Mouse (Mus musculus) urinary bladder, adult 2 months (tissue): ENCODE measurements around the gene Crisp1. TPM values are rescaled to one million over a fixed set of nuclear protein-coding genes. Genes with fewer than 3 reads are reported as not detected.

ENCODE experiments used
- DNase-seq: peaks from one replicate; pipeline ENCODE4 v3.0.0; 2022; ENCODE audit warnings: low spot score
- polyA plus RNA-seq: library from polyadenylated mRNA; depleted of rRNA; stranded (reverse); fragments of >200 nt; gene quantifications from 2 replicates; pipeline ENCODE4 v1.2.3, GENCODE M21; 2012; rRNA removed

Crisp1 gene
- not detected in 2 replicates for polyA plus RNA-seq

DNA sequence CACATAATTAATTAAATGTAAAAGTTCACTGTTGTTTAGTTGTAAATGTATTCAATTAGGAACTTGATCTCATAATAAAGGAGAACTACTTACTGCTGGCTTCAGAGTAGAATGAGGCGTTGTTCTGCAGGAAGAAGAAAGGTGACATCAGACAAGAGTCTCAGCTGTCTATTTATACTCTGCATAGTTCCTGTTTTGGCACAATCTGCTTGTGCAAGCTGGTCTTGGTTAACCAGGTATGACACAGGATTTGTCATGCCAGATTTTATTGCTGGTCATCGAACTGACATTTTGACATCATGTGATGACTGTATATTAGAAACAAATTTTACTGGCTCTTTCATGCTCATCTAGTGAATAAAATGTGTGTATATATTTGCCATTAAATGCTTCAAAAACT is at the start of gene Crisp1:
TSS of gene Crisp1 (minus strand) at position 146 of the 400 bp plus-strand sequence.
- no peak for DNase-seq

DNA sequence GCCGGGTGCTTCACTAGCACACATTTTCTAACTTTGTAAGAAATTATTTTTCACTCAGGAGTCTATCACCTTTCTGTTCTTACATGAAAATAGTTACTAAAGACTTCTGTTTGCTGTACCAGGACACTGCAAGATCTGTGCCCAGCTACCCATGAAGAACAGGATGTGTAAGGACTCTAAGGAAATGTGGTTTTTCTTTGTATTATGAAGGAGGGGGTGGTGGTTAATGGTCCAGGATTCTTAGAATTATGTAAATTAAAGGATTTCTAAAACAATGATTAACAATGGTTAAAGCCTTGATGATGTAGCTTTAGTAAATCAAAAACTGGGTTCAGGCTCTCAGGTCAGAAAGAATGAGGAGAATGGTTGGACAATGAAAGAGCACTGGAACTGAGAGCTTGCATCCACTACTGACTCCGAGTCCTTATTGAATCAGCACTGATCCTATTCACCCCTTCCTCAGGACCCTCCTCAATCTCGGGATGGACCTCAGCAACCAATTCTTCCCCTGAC is 23.5 kb upstream of the Crisp1 start:
- DNase-seq, result no peak

DNA sequence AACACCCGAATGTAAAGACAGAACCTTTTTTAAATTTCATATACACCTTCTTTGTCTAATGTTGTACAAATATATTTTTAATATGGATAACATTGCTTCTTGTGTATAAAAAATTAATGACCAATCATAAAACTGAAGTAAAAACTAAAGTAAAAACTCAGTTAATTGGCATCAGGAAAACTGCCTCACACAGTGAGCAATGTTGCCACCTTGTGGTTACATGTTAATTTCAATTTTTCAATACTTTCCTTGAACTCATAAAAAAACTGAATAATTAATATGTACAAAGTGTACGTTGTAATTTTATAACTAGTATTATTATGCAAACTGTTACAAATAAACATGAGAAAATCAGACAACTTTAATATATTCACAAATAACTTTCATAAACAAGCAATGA is 33.6 kb downstream of the Crisp1 start:
- DNase-seq, result no peak

DNA sequence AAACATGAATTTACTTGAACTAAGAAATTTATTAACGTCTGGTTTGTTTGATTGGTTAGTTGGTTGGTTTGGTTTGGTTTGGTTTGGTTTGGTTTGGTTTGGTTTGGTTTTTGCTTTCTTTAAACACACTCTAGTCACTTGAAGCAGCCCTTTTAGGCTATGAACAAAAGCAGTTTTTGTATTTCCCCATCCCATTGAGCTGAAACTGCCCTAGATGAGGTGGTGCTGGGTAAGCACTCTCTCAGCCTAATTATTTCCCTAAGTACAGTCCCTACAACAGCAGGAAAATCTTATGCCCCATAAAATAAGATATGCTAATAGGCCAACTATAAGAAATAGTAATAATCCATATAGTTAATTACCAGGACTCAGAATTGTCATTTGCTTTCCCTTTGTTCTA is 43.5 kb downstream of the Crisp1 start:
- no peak for DNase-seq

DNA sequence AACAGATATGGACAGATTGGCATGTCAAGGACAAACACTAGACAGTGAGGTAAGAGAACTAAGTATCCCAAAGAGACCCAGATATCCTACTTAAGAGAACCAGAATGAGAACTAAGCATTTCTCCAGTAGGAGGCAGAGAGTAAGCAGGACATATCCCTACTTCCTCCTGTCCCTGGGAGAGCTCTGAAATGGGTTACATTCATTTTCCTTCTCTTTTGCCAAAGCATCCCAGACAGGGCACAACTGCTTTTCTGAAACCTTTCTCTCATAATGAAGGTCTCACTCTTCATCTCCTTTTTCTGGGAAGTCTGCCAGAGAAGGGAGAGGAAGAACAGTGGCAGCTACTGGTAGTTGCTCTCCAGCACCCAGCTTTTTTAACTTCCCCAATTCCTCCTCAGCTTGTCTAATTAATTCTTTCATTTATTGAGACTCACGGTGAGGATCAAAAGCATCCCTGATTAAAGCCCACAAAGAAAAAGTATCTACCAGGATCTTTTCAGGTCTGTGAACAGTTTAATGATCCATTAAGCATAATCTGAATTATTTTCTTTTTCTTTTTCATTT is 44.0 kb downstream of the Crisp1 start:
- no peak for DNase-seq

DNA sequence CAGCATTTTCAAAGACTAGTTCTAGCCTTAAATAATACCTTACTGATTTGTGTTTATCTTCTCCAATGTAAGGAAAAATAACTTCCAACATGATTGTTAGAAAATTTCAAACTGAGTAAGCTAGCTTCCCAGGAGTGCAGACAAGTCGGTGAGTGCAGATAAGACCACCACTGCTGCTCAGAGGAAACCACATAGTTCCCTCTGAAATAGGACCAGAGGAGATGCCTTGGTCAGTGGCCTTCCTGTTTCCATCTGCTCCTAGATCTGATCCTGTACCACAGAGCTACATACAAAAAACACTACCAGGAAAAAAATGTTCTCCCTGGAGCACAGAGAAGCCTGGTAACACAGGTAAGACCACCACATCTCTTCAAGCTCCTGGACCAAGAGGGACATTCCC is 66.5 kb downstream of the Crisp1 start:
- no peak for DNase-seq

Other genes starting within 250 kb of the Crisp1 start
- gene AC192777.2, start 223.8 kb downstream of the Crisp1 start, polyA plus RNA-seq, result not detected in 2 replicates
- not detected in 2 replicates for gene Pgk2, start 110.6 kb downstream of the Crisp1 start, polyA plus RNA-seq
- not detected in 2 replicates for gene Crisp3, start 76.9 kb downstream of the Crisp1 start, polyA plus RNA-seq
- not detected in 2 replicates for gene Esp8, start 200.8 kb upstream of the Crisp1 start, polyA plus RNA-seq
- gene Esp6, start 242.3 kb upstream of the Crisp1 start, polyA plus RNA-seq, result not detected in 2 replicates